Mouse (Mus musculus): ENCODE measurements around the gene Unc119. TPM values are rescaled to one million over a fixed set of nuclear protein-coding genes. Genes with fewer than 3 reads are reported as not detected.

Gene Unc119
- 69.4 and 71.4 TPM in 2 replicates for polyA plus RNA-seq (2015; fragmentation: Nextera tagmentation; extraction: Ambion mirVana)

GRCm38 (mm10) chr11:78343381-78344327 lies at the start of gene Unc119:
Gene Unc119, plus strand, starts transcription at chr11:78343482.

GRCm38 (mm10) chr11:78301357-78302084 lies 41.8 kb upstream of the Unc119 start, which contains the start of gene Spag5:
Gene Spag5, plus strand, starts transcription at chr11:78301529.

DNA sequence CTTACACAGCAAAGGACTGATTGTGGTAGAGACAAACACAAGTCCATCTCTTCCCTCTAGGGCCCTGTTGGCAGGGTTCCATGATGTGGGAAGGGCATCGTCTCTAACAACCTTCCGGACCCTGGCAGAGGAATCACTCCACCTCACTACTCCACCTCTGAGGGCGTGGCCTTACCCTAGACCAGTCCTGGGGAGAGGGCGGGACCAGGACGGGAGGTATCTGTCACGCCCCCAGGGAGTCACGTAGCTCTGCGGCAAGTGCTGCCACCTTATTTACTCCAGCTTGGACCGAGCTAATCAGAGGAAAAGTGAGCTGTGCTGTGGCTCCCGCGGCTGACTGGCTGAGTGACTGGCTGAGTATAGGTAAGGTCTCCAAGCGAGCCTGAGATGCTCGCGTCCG lies 20.4 kb upstream of the Unc119 start, which contains the start of gene Aldoc:
TSS of gene Aldoc (plus strand) at position 109 of the 400 bp plus-strand sequence.

GRCm38 (mm10) chr11:78327634-78328511 lies 15.4 kb upstream of the Unc119 start, which contains the start of gene Pigs:
Gene Pigs, plus strand, starts transcription at chr11:78328415.

DNA sequence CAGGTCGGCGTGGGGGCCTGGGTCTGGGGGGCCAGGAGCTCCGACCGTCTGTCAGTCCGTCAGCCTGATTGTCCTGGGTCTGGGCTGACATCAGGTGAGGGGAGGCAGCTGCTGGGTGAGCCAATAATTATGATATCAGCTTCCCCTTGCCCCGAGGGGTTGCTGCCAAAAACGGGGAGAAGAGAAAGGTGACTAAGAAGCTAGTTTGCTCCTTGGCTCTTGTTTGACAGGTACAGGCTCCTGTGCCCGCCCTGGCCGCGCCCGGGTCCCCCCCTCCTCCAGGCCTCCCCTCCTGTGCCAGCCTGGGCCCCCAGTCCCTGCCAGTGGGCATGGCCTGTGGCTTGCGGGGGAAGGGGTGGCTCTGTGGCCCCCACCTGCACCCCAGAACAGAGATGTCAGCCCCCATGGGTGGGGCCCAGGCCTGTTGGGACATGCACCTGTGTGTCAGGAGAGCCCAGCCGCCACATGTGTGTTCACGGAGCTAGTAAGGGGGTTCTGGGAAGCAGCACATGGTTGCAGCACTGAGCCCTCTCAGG lies 43.3 kb downstream of the Unc119 start, which contains the start of gene Foxn1:
TSS of gene Foxn1 (minus strand) at position 51 of the 536 bp plus-strand sequence.

Other genes starting within 250 kb of the Unc119 start
- gene Fam222b, start 248.8 kb upstream of the Unc119 start, polyA plus RNA-seq (2015; fragmentation: Nextera tagmentation; extraction: Ambion mirVana) = 10.2 and 10.3 TPM in 2 replicates
- 16.6 and 16.7 TPM in 2 replicates for gene Traf4, start 177.9 kb upstream of the Unc119 start, polyA plus RNA-seq (2015; fragmentation: Nextera tagmentation; extraction: Ambion mirVana)
- gene Nek8, start 166.8 kb upstream of the Unc119 start, polyA plus RNA-seq (2015; fragmentation: Nextera tagmentation; extraction: Ambion mirVana) = 11.1 and 11.4 TPM in 2 replicates
- 15.2 and 16.2 TPM in 2 replicates for gene Tlcd1, start 166.8 kb upstream of the Unc119 start, polyA plus RNA-seq (2015; fragmentation: Nextera tagmentation; extraction: Ambion mirVana)
- 1,049 and 1,108 TPM in 2 replicates for gene Rpl23a, start 159.9 kb upstream of the Unc119 start, polyA plus RNA-seq (2015; fragmentation: Nextera tagmentation; extraction: Ambion mirVana)
- gene Rab34, start 155.1 kb upstream of the Unc119 start, polyA plus RNA-seq (2015; fragmentation: Nextera tagmentation; extraction: Ambion mirVana) = 90.4 and 94.1 TPM in 2 replicates
- gene Proca1, start 150.1 kb upstream of the Unc119 start, polyA plus RNA-seq (2015; fragmentation: Nextera tagmentation; extraction: Ambion mirVana) = 1.9 and 2.5 TPM in 2 replicates
- 82.5 and 98.5 TPM in 2 replicates for gene Sdf2, start 97.7 kb upstream of the Unc119 start, polyA plus RNA-seq (2015; fragmentation: Nextera tagmentation; extraction: Ambion mirVana)
- gene Supt6, start 97.5 kb upstream of the Unc119 start, polyA plus RNA-seq (2015; fragmentation: Nextera tagmentation; extraction: Ambion mirVana) = 14.5 and 14.6 TPM in 2 replicates
- 59.6 and 69.9 TPM in 2 replicates for gene 2610507B11Rik, start 81.7 kb upstream of the Unc119 start, polyA plus RNA-seq (2015; fragmentation: Nextera tagmentation; extraction: Ambion mirVana)
- 0.21 and 0.30 TPM in 2 replicates for gene BC030499, start 52.6 kb upstream of the Unc119 start, polyA plus RNA-seq (2015; fragmentation: Nextera tagmentation; extraction: Ambion mirVana)
- 4.7 and 7.4 TPM in 2 replicates for gene Spag5, start 42.0 kb upstream of the Unc119 start, polyA plus RNA-seq (2015; fragmentation: Nextera tagmentation; extraction: Ambion mirVana)
- gene Aldoc, start 20.5 kb upstream of the Unc119 start, polyA plus RNA-seq (2015; fragmentation: Nextera tagmentation; extraction: Ambion mirVana) = 8.1 and 10.6 TPM in 2 replicates
- 41.8 and 43.6 TPM in 2 replicates for gene Pigs, start 15.1 kb upstream of the Unc119 start, polyA plus RNA-seq (2015; fragmentation: Nextera tagmentation; extraction: Ambion mirVana)
- 0.07 TPM in 1 of 2 replicates, not detected in the other for gene Foxn1, start 43.1 kb downstream of the Unc119 start, polyA plus RNA-seq (2015; fragmentation: Nextera tagmentation; extraction: Ambion mirVana)
- gene Slc13a2, start 78.7 kb downstream of the Unc119 start, polyA plus RNA-seq (2015; fragmentation: Nextera tagmentation; extraction: Ambion mirVana) = not detected in 2 replicates
- gene Slc46a1, start 122.2 kb downstream of the Unc119 start, polyA plus RNA-seq (2015; fragmentation: Nextera tagmentation; extraction: Ambion mirVana) = 25.7 and 27.4 TPM in 2 replicates
- gene Sarm1, start 154.3 kb downstream of the Unc119 start, polyA plus RNA-seq (2015; fragmentation: Nextera tagmentation; extraction: Ambion mirVana) = 0.24 and 0.27 TPM in 2 replicates
- gene Vtn, start 155.6 kb downstream of the Unc119 start, polyA plus RNA-seq (2015; fragmentation: Nextera tagmentation; extraction: Ambion mirVana) = 1.2 and 2.1 TPM in 2 replicates
- not detected in 2 replicates for gene Sebox, start 160.0 kb downstream of the Unc119 start, polyA plus RNA-seq (2015; fragmentation: Nextera tagmentation; extraction: Ambion mirVana)
- 32.0 and 32.8 TPM in 2 replicates for gene Tmem199, start 168.7 kb downstream of the Unc119 start, polyA plus RNA-seq (2015; fragmentation: Nextera tagmentation; extraction: Ambion mirVana)
- 81.4 and 86.2 TPM in 2 replicates for gene Poldip2, start 168.7 kb downstream of the Unc119 start, polyA plus RNA-seq (2015; fragmentation: Nextera tagmentation; extraction: Ambion mirVana)
- gene Tnfaip1, start 192.8 kb downstream of the Unc119 start, polyA plus RNA-seq (2015; fragmentation: Nextera tagmentation; extraction: Ambion mirVana) = 47.6 and 55.5 TPM in 2 replicates
- gene Ift20, start 192.9 kb downstream of the Unc119 start, polyA plus RNA-seq (2015; fragmentation: Nextera tagmentation; extraction: Ambion mirVana) = 132 and 156 TPM in 2 replicates
- gene Tmem97, start 207.3 kb downstream of the Unc119 start, polyA plus RNA-seq (2015; fragmentation: Nextera tagmentation; extraction: Ambion mirVana) = 43.6 and 70.8 TPM in 2 replicates

Measured in urinary bladder, postnatal 0 days (tissue).